Mouse (Mus musculus) spleen, postnatal 36 days (tissue): ENCODE results near the gene Fbxo36.

Source experiments
- DNase-seq, 2 experiments: peaks; one replicate each; pipeline ENCODE4 v3.0.0; 2022; ENCODE audit warnings: low spot score in 2 of 2, mixed read lengths in 1 of 2

The Fbxo36 gene

DNA sequence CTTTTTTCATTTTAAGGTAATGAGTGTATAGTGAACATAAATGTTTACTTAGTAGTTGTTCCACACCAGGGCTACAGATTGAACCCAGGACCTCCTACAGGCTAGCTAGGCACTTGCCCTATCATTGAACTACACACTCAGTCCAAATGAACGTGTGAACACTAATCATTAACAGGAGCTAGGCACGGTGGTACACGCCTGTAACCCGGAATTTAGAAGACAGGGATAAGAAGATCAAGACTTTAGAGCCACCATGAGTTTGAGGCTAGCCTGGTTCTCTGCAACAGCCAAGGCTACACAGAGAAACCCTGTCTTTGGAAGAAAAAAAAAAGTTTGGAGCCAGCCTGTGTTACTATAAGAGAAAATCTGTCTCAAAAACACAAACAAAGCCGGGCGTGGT, 20.0 kb downstream of the Fbxo36 start:
- DNase-seq = no peak

DNA sequence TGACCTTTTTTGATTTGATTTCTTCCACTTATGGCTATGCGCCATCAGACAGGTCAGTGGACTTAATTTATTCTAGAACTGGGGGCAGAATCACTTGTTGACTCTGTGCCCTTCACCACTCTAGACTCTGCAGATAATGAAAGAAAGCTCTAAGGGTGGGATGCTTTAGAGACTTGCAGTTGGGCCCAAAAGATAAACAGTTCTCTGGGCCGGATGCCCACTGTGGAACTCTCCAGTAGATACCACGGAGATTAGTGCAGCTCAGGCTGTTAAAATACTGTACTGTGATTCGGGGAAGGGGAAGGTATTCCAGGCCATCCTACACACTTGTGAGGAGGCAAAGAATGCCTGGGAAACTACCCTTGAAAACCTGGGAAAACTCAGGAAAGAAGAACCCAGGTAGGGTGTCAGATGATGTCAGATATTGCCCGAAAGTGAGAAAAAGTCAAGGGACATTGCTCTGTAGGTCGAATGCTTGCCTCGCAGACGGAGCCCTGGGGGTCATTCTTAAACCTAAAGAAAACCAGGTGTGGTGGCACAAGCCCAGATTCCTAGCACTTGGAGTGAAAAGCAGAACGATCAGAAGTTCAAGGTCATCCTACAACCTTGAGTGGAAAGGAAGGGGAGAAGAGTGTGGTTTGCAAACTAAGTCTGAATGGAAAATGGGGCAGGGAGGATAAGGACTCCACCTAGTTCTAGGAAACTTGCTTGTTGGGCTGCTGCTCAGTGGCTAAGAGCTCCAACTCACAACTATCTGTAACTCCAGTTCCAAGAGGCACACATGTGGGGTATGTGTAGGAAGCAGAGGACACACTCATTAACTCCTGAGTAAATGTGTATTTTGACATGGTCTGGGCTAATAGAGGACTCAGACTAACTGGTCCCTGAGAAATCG, 21.0 kb downstream of the Fbxo36 start:
- no peak for DNase-seq

DNA sequence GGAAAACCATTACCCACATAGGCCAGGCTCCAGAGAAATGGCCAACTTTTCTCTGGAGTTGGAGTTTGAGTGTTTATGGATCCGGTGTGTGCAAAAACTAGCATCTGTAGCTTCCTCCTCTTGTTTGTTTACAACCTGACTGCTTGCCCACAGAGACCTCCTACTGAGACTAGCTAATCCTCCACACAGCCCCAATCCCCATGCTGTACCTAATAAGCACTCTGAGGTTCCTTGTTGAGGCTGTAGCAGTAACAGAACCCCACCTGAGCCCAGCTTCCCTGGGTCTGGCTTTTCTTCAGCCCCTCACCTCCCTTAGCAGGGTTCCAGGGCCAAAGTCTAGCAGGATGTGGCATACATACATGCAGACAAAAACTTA, 21.6 kb downstream of the Fbxo36 start:
- DNase-seq = no peak

DNA sequence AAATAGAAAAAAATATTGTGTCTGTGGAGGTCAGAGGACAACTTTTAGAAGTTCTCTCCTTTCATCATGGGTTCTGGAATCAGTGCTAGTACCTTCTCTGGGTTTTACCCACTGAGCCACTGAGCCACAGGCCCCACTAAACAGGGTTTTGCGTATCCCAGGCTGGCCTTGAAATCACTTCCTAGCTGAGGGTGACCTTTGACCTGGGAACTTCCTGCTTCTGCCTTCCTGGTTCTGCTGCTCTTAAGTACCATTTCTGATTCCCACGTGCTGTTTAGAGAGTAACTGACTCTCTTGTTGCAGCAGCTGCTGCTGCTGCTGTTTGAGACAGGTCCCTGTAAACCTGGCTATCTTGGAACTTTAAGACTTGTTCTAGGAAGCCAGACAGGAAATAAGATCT, 25.0 kb downstream of the Fbxo36 start:
- no peak for DNase-seq

DNA sequence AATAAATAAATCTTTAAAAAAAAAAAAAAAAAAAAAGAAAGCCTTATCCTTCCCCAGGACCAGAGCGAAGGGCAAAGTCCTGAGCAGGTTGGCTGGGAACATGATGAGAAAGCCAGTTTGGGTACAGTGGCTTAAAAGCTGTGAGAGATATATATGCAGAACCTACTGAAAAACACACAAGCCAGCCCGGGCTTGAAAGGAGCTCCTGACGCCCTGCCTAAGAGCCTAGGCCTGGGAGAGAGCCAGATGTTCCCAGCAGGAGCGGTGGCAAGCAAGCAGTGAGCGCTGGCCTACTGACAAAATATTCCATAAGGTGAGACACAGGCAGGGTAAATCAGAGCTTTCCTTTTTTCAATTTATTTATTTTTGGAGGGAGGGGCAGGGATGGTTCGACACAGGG, 26.6 kb downstream of the Fbxo36 start:
- DNase-seq = no peak

DNA sequence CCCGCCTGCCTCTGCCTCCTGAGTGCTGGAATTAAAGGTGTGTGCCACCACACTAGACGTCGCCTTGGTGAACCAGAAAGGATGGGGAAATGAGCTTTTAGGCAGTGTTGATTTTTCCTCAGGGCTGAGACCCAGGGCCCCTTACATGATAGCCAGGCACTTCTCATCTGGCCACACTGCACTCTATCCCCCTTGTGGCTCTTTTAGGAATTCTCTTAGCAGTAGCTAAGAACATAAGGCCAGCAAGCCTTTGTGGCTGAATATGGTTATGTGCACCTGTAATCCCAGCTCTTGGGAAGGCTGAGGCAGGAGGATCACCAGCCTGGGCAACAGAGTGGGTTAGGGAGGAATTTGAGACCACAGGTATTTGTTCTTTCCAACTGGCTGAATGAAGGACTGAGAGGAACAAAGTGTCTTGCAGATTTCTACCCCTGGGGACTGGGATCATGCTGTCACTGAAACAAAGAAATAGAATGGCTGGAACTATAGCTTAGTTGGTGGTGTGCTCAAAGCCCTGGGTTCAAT, 27.1 kb downstream of the Fbxo36 start:
- no peak for DNase-seq

DNA sequence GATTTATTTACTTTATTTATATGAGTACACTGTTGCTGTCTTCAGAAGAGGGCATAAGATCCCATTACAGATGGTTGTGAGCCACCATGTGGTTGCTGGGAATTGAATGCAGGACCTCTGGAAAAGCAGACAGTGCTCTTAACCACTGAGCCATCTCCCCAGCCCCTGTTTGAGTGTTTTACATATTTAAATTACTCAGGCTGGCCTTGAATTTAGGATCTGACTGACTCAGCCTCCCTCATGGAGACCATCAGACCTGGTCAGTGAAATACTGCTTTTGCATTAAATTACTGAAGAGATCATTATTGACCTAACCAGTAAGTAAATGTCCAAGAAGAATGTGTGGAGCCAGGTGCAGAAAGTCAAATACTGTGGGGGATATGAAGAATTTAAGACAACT, 28.7 kb downstream of the Fbxo36 start:
- no peak for DNase-seq

DNA sequence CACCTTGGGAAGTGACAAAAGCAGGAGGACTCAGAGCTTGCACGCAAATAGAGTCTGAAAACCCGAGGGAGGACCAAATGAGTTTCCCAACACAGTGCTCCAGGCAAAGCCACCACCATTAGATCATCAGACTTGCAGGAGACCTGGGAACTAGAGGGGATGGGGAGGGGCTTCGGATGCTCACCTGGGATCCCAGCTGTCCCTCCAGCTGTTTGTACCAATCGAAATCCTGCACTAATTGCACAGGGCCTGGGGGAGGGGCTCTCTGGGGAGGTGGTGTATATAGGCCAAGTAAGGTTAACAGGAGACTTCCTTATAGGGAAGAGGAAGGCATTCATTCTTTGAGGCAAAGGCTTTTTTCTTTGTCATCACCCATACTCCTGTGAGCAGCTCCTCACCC, 29.2 kb downstream of the Fbxo36 start:
- DNase-seq = no peak

DNA sequence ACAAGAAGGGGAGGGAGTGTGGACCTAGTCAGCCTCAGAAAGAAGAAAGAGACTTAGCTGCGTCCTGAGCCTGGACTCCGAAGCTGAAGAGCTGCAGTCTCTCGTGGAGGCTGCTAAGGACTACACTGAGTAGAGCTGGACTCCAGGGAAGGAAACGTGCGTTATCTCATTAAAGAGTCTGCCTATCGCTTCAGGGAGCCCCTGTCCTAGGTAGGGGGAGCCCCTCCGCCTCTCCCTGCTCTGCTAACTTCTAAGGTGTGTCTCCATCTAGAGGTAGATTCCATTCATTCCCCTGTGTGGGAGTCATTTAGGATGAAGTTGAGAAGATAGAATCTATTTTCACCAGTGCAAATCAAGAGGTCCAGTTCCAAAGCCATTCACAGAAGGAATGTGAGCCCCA, 29.9 kb downstream of the Fbxo36 start:
- no peak for DNase-seq

DNA sequence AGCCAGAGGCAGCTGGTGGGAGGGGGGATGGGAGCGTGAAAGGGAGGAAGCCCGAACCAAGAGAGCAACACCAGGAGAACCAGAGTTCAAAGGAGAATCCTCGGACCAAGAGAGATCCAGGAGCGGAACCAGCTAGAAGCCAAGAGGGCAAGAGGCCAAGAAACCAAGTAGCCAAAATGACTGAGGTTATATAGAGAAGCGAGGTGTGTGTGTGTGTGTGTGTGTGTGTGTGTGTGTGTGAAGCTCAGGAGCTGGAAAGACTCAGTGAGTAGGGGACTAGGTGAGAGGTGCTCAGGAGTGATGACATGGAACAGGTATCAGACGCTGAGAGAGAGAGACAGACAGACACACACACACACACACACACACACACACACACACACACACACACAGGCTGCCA, 31.5 kb downstream of the Fbxo36 start:
- no peak for DNase-seq

DNA sequence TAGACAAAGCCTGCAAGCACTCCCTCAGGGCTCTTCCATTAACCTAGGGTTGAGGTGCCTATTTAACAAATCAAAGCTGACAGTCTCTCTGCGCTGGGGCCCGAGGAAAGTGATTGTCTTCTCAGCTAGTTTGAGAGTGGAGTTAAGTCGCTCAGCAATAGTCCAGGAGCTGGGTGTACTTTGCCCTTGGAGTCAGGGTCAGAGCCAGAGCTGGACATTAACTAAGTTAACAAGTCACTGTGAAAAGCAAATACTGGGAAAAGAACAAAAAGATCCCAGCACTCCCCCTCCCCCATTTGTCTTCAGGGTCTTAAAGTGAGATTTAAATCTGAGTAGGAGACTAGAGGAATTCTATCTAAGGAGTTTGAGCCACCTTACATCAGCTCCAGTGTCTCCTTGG, 32.5 kb downstream of the Fbxo36 start:
- DNase-seq = no peak

DNA sequence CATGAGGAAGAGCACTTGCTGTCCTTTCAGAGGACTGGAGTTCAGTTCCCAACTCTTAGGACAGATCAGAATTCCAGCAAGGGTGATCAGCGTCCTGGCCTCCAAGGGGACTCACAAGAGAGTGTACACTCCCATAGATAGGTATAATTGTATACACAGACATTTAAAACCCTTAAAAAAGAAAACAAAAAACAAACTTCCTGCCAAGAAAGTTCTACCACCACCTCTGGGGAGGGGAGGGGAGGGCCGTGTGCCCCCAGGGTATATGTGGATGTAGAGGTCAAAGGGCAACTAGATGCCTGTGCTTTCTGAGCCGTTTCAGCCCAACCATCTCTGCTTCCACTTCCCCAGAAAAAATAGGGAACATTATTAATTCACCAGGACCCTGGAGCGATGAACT, 33.3 kb downstream of the Fbxo36 start:
- no peak for DNase-seq

DNA sequence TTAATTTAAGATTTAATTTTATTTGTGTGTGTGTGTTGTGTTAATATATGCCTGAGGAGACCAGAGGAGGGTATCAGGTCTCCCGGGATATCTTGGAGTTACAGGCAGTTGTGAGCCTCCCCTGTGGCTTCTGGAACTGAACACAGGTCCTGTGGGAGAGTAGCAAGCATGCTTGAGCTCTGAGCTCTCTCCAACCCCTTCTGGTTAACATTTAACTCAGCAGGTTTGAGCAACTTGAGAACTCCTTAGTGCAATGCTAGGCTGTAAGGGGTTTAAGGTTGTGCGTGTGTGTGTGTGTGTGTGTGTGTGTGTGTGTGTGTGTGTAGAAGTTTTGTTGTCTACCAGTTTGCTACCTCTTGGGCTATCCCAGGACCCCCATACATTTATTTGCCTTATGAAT, 37.9 kb downstream of the Fbxo36 start:
- DNase-seq = no peak

DNA sequence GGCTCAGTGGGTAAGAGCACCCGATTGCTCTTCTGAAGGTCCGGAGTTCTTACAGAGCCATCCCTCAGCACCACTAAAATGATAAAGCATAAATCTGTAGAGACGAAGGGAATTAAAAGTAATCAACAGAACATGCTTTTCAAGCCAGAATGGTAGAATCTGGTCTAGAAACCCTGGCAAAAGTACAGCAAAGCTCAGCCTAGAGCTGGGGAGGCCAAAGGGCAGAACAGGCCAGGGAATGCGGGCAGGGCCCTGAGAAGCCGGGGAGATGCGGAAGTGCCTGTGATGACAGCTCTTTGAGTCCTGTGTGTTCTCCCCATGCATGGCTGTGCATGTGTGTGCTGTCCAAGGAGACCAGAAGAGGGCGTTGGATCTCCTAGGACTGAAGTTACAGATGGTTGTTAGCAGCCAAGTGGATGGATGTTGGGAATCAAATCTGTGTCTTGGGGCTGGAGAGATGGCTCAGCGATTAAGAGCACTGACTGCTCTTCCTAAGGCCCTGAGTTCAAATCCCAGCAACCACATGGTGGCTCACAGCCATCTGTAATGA, 40.0 kb downstream of the Fbxo36 start:
- DNase-seq = no peak

DNA sequence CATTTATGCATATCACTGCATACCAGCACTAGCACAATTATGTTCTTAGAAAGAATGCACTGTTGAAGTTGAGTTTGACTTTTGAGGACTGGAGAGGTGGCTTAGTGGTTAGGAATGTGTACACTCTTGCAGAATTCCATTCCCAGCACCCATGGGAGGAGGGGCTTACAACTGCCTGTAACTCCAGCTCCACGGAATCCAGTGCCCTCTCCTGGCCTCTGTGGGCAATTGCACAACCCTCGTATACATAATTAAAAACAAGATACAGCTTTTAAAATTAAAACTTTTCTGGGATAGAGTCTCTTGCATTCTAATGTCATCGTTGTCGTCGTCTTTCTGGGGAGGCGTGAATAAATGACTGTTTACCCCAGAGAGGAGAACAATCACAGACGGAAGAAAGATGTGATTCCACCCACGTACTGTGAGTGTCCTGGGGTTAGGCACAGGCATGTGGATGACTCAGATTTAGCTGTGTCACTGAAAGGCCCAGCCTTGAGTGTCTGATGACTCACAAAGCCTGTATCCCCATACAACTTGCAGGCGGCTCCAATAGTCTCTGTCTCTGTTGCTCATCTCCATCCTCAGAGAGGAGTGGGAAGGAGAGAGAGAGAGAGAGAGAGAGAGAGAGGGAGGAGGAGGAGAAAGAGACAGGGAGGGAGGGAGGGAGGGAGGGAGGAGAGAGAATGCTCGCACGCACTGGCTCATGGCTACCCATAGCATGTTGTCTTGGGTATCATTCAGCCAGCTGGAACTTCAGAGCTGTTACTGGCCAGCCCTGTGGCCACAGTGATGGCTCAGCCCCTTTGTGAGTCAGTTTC, 41.8 kb downstream of the Fbxo36 start:
- no peak for DNase-seq

DNA sequence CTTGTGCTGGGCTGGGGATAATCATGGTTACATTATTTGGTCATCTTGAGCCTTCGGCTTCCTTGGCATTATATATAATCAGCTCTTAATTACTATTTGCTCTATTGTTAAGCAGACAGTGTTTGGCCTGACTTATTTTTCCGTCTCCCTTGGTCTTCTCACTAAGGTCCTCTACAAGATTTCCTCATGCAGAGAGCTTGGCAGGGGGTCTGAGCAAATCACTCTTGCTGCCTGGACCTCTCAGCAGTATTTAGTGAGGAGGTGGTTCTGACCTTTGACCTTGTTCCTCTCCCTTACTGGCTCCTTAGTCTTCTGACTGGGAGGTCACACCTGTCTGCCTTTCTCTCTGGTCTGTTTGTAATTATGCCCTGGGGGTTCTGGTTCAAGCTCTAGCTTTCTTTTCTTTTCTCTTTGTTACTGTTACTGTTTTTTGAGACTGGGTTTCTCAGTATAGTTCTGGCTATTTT, 42.5 kb downstream of the Fbxo36 start:
- no peak for DNase-seq

DNA sequence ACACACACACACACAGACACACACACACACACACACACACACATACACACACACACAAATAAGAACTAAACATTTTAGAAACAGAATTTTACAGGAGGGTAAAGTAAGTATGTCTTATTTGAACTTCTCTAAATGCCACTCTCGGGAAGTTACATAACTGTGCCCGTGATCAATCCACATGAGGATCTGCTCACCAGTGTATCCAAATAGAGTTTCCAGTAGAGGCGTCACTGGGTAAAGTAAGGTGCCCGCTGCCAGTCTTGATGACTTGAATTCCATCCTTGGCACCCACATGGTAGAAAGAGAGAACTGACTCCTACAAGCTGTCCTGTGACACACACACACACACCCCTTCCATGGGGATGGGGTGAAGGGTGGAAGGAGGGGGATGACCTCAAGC, 43.3 kb downstream of the Fbxo36 start:
- DNase-seq = no peak

DNA sequence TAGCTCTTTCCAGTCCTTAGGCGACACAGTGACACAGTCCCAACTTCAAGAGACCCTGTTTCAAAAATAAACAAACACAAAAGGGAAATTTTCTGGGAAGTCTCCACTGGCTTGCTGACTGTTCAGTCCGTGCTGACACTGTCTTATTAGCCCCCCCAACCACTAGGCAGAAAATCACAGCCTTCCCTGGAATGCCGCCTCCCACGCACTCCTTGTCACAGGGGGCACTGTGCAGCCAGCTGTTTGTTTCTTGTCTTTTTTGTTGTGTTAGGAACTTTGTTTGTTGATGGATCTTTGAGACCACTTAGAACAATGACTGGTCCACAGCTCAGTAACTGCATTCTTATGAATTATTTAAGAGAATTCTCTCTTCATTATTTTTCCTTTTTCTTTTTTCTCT, 44.2 kb downstream of the Fbxo36 start:
- no peak for DNase-seq

DNA sequence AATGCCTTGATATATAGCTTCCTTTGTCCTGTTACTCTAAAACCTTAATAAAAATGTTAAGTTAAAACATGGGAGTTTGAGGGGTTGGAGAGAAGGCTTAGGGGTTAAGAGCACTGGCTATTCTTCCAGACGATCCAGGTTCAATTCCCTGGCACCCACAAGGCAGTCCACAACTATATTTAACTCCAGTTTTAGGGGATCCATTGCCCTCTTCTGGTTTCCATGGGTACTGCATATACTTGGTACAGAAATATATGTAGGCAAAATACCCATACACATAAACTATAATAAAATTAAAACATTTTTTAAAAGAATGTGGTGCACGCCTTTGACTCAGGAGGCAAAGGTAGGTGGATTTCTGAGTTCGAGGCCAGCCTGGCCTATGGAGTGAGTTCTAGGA, 45.5 kb downstream of the Fbxo36 start:
- no peak for DNase-seq

DNA sequence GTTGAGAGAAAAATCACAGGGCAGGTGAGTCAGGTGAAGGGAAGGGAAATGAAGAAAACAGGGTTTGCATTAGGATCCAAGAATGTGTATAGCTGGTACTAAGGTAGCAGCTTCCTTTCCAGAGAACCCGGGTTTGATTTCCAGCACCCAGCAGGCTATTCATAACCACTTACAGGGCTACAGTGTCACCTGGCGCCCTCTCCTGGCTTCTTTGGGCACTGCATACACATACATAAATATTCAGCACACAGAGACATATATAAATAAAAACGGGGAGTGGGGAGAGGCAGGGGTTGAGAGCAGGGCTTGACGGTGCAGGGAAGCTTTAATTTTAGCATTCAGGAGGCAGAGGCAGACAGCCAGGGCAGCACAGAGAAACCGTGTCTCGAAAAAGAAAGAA, 46.3 kb downstream of the Fbxo36 start:
- no peak for DNase-seq

DNA sequence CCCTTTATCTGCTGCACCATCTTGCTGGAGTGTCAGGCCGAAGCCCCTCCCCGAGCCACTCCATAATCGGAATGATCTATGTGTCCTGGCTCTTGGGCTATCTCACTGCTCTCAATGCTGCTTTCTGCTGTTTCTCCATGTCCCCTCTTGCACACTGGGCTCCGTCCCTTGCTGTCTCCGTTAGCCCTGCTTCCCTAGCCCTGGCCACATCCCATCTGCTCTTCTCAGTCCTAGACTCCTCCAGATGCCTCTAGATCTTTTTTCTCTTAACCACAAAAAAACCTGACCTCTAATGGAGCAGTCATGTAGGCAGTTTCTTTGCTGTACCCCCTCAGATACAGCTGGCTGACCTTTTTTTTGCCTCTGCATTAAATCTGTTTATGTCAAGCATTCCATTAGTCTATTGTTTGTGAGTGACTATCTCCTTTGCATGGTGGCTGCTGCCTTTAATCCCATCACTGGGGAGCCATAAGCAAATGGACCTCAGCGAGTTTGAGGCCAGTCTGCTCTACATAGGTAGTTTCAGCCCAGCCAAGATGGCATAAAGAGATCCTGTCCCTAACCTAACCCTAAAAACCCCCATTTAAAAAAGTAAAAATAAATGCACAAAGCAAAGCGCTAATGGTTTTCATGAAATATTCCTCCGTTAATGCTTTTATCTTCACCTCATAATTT, 49.8 kb downstream of the Fbxo36 start:
- DNase-seq = no peak

DNA sequence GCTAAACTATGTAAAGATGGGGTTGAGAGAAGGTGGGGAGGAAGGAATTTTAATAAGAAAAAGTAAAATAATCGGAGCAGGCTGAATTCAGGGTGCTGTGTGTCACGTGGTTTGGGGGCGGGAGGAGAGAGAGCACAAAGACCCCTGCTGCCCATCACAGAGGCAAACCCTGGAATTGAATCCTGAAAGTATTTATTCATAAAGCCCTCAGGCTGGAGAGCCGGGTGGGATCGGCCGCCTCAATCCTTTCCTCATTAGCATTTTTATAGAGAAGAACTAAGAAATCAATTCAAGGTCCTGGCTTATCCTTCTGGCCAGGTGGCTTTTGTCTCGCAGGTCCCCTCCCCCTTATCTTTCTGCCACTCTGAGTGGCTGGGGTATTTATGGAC, 50.4 kb downstream of the Fbxo36 start:
- DNase-seq = no peak
